Mouse (Mus musculus) brain, embryonic 14.5 days (tissue): Measurements from ENCODE around the gene Tti1. TPM values are rescaled to one million over a fixed set of nuclear protein-coding genes. Genes with fewer than 3 reads are reported as not detected.

Experiments
- DNase-seq: peaks from one replicate; pipeline ENCODE4 v3.0.0-alpha.2; 2011; ENCODE audit warnings: low read depth
- CTCF ChIP-seq: fragments of 200-500 bp; IDR thresholded peaks from 2 replicates; pipeline ENCODE4 v1.5.1; 2012; ENCODE audit warnings: inconsistent platforms, mild to moderate bottlenecking, moderate library complexity, borderline replicate concordance; ENCODE audit not compliant: insufficient read depth, insufficient read length; ENCODE audit errors: extremely low read depth
- POLR2A ChIP-seq: fragments of 200-500 bp; IDR thresholded peaks from 2 replicates; pipeline ENCODE4 v1.6.1; 2012; ENCODE audit warnings: mild to moderate bottlenecking, inconsistent platforms, borderline replicate concordance; ENCODE audit not compliant: poor library complexity, insufficient read depth, insufficient read length, severe bottlenecking; ENCODE audit errors: extremely low read depth
- polyA plus RNA-seq: library from polyadenylated mRNA; depleted of rRNA; stranded (reverse); fragments of >200 nt; gene quantifications from 2 replicates; pipeline ENCODE4 v1.2.3, GENCODE M21; 2012; rRNA removed

Gene Tti1
- polyA plus RNA-seq, 1 experiment, result 21.4 TPM

DNA sequence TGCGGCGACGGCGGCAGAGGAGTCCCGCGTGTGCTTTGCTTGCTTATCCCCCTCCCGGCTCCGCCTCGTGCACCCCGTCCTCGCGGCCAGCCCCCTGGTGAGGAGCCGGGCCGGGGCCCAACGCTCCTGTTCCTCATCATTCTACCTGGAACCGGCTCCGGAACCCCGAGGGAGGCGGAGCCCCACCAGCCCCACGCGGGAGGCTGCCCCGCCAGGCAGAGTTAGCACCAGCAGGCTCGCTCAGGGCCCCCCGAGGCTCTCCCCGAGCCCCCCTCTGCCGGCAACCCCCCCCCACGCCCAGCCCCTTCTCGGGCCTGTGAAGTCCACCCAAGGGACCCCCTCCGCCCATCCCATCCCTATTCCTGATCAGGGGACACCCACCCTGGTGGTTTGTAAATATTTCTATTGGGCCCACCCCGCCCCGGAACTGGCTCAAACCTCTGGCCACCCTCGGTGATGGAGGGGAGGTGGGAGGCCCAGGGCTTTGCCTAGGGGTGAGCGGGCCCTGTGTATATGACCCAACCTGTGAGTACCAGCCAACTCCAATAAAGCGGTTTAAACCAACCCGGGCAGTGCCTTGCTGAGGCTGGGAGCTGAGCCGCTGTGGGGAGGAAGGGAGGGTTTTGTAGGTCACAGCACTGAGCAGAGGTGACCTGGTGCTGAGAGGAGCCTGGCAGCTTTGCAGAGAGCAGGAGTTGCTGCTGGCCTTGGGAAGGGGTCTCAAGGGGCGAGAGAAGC lies 83.9 kb downstream of the Tti1 start:
- no peak for DNase-seq
- no peak for TF ChIP-seq CTCF
- TF ChIP-seq POLR2A, result peak; percentile 22; the same call in 1 of the 2 replicates

DNA sequence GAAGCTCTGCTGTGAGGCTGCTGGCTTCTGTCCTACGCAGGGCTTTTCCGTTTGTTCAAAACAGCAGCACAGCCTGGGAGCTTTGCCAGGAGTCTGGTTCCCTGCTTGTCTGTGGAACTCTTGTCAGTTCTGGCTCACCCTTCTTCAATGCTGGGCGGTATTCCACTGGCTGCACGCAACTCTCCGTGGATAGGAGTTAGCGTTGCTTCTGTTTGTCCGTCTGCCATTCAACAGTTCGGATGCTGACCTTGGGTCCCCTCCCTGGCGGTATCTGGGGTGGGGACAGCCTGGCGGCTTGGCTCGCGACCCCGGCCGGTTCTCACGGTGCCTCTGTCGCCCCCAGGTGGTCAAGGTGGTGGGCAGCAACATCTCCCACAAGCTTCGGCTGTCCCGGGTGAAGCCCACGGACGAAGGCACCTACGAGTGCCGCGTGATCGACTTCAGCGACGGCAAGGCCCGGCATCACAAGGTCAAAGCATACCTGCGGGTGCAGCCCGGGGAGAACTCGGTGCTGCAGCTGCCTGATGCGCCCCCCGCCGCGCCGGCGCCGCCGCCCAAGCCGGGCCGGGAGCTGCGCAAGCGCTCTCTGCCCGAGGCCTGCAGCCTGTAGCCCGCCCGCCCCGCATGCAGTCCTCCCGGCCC lies 84.6 kb downstream of the Tti1 start:
- peak; percentile 84 for TF ChIP-seq CTCF
- no peak for TF ChIP-seq POLR2A
- DNase-seq, result peak; percentile 95

DNA sequence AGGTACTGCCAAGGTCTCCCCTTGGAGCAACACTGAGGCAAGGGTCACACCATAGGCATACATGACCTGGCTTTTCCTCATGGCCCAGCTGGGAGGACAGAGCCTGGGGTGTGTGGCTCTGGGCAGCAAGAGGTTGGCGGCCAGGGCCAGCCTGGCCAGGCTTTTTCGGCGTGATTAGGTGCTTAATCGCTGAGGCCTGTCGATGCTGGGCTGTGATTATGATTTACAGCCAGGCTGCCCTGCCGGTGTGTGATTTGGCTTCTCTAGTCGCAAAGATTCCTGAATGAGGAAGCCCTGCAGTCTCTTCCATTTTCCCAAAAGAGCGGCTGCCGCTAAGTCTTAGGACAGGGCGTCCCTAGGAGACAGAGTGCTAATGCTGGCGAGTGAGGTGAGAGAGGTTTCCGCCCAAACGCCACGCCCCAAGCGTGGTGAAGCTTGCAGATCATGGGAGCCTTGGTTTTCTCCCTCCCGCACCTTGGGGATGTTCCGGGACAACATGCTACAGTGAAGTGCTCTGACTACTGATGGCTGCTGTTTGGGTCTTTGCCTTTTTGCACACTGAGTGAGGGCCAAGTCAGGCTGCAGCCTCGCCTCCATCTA lies 87.5 kb downstream of the Tti1 start:
- no peak for TF ChIP-seq POLR2A
- TF ChIP-seq CTCF, result no peak

DNA sequence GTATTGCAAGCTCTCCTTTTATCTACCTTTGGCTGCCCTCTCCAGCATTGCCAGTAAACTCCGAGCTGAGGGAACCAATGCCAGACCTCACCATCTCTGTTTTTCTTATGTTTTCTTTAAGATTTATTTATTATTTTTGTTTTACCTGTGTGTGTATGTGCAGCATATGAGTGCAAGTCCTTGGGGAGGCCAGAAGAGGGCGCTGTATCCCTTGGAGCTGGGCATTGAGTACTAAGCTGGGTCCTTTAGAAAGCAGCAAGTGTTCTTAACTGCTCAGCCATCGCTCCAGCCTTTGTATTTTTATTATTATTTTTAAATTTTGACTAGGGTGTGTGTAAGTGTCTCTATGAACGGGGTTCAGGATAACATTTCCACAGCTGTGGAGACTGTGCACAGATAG lies 91.6 kb downstream of the Tti1 start:
- DNase-seq, result no peak
- peak; percentile 10; the same call in 1 of the 2 replicates for TF ChIP-seq CTCF
- no peak for TF ChIP-seq POLR2A

More for the DNA sequence above, 87.5 kb downstream of the Tti1 start:
- DNase-seq, result no peak

DNA sequence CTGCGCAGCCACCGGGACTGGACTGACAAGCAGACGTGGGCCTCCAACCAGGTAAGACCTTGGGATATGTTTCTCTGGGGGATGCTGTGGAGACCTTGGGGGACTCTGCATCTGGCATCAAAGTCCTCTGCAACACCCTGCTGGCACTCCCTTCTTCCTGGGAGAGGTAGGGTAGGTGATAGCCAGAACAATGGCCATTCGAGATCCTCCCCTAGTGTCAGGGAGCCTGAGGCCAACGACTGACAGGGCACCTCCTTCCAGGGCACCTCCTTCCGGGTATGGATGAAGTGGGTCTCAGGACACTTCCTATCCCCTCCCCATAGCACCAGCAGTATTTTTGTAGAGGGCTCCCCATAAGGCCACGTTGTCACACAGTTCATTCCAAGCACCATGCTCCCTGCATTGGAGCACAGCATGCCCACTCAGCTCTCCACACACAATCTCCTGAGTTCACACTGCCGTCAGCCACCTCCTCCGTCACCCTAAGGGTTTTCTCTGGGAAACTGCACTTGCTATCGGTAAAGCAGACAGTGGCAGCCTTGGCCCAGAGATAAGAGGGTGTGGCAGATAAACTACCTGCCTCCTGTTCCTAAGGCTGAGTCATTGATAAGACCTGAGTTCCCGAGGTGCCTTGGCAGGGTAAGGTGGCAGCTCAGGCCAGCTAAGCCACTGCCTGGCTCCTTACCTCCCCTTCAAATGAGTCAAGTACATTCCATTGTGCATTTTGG lies 92.6 kb downstream of the Tti1 start:
- DNase-seq, result no peak
- TF ChIP-seq CTCF (no peak), POLR2A (no peak)

DNA sequence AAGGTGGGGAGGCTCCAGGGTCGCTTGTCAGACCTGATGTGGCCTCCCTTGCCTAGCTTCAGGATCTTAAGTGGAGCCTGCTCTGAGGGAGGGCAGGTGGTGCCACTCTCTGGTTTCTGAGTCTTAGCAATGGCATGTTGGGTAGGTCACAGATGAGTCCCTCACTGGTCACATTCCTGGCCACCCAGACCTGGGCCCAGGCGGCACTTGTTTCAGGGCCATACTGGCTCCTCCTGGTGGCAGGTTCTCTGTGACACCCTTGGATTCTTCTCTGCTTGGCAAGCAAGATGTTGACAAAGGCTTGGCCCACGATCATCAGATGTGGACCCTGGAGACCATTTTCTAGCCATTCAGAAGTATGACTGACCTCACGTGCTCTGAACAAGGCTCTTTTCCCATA lies 95.6 kb downstream of the Tti1 start:
- TF ChIP-seq POLR2A (no peak), CTCF (no peak)
- no peak for DNase-seq

Other genes starting within 250 kb of the Tti1 start
- 80.6 and 126 TPM in 2 replicates for gene Vstm2l, start 113.8 kb downstream of the Tti1 start, polyA plus RNA-seq
- 25.8 and 27.9 TPM in 2 replicates for gene Rprd1b, start 64 bp upstream of the Tti1 start, polyA plus RNA-seq
- gene Tgm2, start 118.0 kb upstream of the Tti1 start, polyA plus RNA-seq, result 6.2 and 9.7 TPM in 2 replicates
- 3.5 and 3.7 TPM in 2 replicates for gene D630003M21Rik, start 200.8 kb upstream of the Tti1 start, polyA plus RNA-seq
- gene Bpi, start 229.7 kb upstream of the Tti1 start, polyA plus RNA-seq, result not detected in 2 replicates